Mouse (Mus musculus) cerebellum, adult 18-20 months (tissue): ENCODE measurements at regions not wholly inside any gene's neighbourhood (a gene's known extent, or its start where the extent isn't known, plus 50 kb on each side); places are given as distances from the start of the nearest gene placed in this dataset.

Experiments
- DNase-seq, 2 experiments: peaks; one replicate each; pipeline ENCODE4 v3.0.0; 2021

GRCm38 (mm10) chr12:35863141-35863540 is 62.3 kb upstream of the Agr3 start:
- DNase-seq: no peak

- DNase-seq: no peak
These were observed 72.3 kb upstream of the Agr3 start for GRCm38 (mm10) chr12:35853159-35853558.

GRCm38 (mm10) chr12:35846905-35847610 is 78.4 kb upstream of the Agr3 start:
- DNase-seq: no peak

GRCm38 (mm10) chr12:35836946-35837345 is 88.5 kb upstream of the Agr3 start:
- no peak for DNase-seq

- no peak for DNase-seq
These were observed 92.1 kb upstream of the Agr3 start for GRCm38 (mm10) chr12:35833285-35833684.

GRCm38 (mm10) chr12:35831922-35832512 is 93.4 kb upstream of the Agr3 start:
- no peak for DNase-seq

- DNase-seq: peak in 1 of 2 experiments; percentile 12
These were observed 94.2 kb upstream of the Agr3 start for GRCm38 (mm10) chr12:35831268-35831667.

GRCm38 (mm10) chr12:35827797-35828196 is 97.6 kb upstream of the Agr3 start:
- no peak for DNase-seq

- DNase-seq: no peak
These were observed 98.4 kb upstream of the Agr3 start for GRCm38 (mm10) chr12:35826990-35827389.

- DNase-seq: no peak
These were observed 100.8 kb upstream of the Agr3 start for GRCm38 (mm10) chr12:35824587-35824987.

- DNase-seq: no peak
These were observed 126.2 kb upstream of the Agr3 start for GRCm38 (mm10) chr12:35799261-35799660.

- DNase-seq: no peak
These were observed 150.0 kb upstream of the Agr3 start for GRCm38 (mm10) chr12:35775396-35775795.

- DNase-seq: no peak
These were observed 154.9 kb upstream of the Agr3 start for GRCm38 (mm10) chr12:35770387-35771024.

GRCm38 (mm10) chr12:35758916-35759315 is 166.5 kb upstream of the Agr3 start:
- DNase-seq: no peak

GRCm38 (mm10) chr12:35755159-35755558 is 170.3 kb upstream of the Agr3 start:
- no peak for DNase-seq

GRCm38 (mm10) chr12:35747997-35748396 is 177.4 kb upstream of the Agr3 start:
- DNase-seq: no peak

GRCm38 (mm10) chr12:35746691-35747299 is 178.6 kb upstream of the Agr3 start:
- no peak for DNase-seq

GRCm38 (mm10) chr12:35742729-35743128 is 182.7 kb upstream of the Agr3 start:
- no peak for DNase-seq

- no peak for DNase-seq
These were observed 189.0 kb upstream of the Agr3 start for GRCm38 (mm10) chr12:35736427-35736826.

GRCm38 (mm10) chr12:35735002-35735401 is 190.4 kb upstream of the Agr3 start:
- DNase-seq: no peak

- DNase-seq: no peak
These were observed 191.0 kb upstream of the Agr3 start for GRCm38 (mm10) chr12:35734371-35734770.

GRCm38 (mm10) chr12:35733580-35733979 is 191.8 kb upstream of the Agr3 start:
- no peak for DNase-seq

- no peak for DNase-seq
These were observed 191.1 kb upstream of the Ahr start for GRCm38 (mm10) chr12:35725910-35726309.

GRCm38 (mm10) chr12:35724132-35724531 is 189.3 kb upstream of the Ahr start:
- no peak for DNase-seq
